Mouse (Mus musculus) urinary bladder, adult 18-20 months (tissue): ENCODE measurements around the gene Prpf31.
"Not testable (repeated sequence)": the region's sequence is repeated elsewhere in the genome, so short reads cannot be mapped to it uniquely, and the experiment has no call there.

Experiments used
- DNase-seq, 2 experiments: peaks; one replicate each; pipeline ENCODE4 v3.0.0; 2022; ENCODE audit warnings: low spot score in 2 of 2, mixed read lengths in 2 of 2

Prpf31 gene

DNA sequence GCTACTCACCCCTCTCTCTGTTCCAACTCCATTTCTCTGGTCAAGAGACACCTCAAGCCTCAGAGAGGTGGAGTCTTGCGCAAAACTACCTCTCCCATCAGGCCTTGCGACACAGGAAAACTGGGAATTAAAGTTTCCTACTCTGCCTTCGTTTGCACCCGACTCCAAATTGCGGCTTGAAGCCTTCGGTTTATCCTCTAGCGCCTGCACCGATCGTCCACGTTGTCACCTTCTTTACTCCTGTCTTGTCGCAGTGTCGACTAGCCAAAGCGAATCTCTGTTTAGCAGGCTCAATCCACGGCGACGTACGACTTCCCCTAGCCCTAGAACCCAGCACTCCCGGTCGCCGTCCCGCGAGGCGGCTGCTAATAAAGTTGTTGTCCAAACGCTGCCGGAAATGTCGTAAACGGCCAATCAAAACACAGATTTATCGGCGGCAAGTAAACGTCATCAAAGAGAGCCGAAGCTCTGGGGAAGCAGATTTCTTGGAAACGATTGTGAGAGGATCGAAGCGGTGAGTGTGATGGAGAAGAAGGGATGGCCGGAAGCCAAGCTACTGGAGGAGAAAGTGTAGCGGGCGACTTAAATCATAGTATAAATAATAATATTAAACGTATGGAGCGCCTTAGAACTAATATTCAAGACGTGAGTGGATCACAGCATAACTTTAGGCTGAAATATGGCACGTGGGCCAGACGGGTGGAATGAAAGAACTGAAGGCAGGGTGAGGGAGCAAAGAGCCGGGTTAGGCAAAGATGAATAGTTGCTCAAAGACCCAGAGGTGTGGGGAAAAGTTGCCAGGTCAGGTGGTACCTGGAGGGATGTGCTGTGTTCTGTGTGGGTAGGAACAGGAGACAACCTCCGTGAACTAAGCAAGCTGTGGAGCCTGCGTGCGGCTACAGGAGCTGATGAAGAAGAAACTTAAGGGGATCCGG lies at the start of gene Prpf31, which contains the start of gene Tfpt:
Gene Prpf31, plus strand, starts transcription at position 443 of the 935 bp plus-strand sequence.
Gene Tfpt, minus strand, starts transcription at position 387 of the 935 bp plus-strand sequence.
- DNase-seq = peak; percentile 91 to 92

DNA sequence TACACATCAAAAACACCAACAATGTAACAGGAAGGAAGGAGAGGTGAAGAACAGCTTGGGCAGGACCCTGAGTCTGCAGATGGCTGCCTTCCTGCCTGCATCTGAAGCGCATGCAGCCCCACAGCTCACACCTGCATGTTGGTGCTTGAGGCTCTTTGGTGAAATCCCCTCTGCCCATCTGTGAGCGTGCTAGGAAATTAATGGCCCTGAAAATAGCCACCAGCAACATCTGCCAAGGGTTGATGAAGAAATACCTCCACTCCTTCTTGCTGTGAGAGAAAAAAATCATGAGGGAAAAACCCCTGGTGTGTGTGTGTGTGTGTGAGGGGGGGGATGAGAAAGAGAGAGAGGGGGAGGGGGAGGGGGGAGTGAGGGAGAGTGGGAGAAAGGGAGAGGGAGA lies 49.8 kb upstream of the Prpf31 start:
- no peak for DNase-seq

DNA sequence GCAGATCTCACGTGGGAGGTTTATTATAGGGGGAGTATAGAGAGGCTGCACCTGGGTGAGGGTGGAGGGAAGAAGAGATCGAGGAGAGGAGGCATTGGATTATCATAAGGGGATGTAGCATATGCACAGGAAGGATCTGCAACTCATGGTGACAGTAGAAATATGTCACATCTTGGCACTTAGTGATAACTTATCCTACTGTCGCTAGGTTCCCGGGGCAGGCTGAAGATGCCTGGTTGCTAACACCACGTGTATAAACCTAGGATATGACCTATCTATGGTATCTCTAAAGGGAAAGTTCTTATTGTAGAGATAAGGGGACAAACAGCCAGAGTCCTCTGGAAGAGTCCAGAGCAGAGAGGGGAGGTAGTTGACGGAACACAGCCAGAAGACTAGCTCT lies 44.0 kb upstream of the Prpf31 start:
- DNase-seq = no peak

DNA sequence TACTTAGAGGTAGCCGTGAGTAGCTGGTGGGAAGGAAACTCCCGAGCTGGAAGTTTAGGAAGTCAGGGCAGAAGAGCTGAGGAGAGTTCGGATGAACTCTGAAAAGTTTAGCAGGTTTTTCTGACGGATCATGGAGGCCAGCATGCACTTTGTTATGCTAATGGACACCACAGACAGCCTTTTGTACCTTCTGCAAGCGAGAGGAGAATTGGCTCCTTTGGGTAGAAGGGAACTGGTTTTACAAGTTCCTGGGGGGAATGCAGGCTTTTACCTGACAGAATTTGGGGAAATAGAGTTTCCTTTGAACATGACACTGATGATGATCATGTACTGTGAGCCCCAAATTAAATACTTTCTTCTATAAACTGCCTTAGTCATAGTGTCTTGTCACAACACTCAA lies 43.5 kb upstream of the Prpf31 start:
- no peak for DNase-seq

DNA sequence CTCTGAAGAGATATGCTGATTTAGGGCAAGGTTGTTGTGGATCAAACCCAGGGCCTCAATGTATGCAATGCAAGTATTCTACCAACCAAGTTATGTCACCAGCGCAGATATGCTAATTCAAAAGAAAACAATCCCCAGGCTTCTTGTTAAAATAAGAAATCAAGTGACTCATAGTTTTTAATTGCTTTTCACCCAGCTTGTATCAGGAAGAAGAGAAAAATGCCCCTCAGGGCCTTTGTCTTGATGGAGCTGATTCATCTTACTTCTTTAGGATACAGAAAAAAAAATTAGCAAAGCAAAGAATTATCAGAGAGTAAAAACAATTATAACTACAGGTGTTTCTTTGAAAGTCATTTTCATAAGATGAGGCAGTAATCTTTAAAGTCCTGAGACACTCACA lies 42.5 kb upstream of the Prpf31 start:
- no peak for DNase-seq

DNA sequence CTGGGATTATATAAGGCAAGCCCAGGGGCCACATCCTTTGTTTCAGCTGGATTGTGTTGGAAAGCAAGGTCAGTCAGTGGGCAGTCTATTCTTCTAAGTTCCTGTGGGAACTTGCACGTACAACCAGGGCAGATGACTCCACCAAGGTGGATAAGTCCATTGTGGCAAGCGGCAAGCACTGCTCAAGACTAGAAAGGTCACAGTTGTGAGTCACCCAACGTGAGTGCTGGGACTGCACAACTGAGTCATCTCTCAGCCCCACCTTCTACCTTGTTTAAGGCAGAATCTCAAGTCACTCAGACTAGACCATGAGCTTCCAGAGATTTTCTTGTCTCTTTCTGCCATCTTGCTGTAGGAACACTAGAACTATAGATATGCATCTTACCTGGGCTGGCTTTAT lies 39.2 kb upstream of the Prpf31 start:
- DNase-seq = no peak

DNA sequence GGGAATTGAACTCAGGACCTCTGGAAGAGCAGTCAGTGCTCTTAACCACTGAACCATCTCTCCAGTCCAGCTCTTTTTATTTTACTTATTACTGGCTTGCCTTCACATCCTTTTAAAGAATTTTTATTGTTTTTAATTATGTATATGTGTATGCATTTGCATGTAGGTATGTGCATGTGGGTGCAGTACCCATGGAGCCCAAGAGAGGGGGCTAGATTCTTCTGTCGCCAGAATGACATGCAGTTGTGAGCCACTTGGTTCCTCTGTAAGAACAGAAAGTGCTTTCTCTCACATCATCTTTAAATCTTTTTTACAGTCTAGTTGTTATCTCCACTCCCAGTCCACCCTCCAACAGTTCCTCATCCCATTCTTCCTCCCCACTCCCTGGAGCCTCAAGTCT lies 38.3 kb upstream of the Prpf31 start:
- DNase-seq = no peak

DNA sequence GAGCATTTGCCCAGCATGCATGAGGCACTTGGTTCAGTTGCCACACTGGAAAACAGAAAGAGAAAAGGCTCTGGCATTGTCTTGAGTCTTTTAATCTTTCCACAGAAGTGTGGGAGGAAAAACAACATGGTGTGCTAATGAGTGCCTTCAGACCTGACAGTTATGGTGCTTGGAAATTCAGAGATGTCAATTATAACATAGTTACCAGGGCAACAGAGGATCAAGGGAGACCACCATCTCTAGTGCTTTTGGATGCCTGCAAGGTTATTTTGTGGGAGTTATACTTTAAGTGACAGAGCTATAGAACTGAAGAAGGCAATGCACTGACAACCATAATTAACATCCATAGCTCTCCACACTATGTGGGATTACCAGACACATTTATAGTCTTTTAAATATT lies 35.9 kb upstream of the Prpf31 start:
- DNase-seq = no peak

DNA sequence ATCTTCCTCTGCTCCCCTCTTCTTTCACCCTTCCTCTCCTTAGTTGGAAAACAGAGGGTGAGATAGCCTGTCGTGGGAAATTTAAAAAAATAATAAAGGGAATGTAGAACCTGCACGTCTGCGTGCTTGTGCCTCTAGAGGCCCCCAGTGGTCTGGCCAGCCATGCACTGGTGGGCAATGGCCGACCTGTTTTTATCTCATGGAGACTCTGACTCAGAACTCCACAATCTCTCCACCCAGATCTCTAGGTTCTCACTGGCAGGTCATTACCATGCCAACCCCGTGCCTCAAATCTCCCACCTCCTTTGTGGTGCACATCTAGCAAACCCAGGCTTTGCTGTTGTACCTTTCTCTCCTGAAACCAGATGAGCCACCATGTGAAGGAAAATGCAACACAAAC lies 35.1 kb upstream of the Prpf31 start:
- DNase-seq = no peak

DNA sequence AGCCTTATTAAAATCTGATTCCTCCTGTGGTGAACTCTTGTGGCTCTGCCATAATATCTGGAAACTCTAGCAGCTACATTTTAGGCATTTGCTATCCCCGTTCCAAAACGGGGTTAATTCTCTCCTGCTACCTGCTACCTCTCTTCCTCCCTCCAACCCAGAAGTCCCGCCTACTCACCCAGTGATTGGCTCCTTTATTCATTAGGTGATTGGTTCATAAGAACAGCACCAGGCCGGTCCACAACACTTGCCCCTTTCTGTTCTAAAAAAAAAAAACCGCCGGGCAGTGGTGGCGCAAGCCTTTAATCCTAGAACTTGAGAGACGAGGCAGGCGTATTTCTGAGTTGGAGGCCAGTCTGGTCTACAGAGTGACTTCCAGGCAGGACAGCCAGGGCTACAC lies 34.6 kb upstream of the Prpf31 start:
- peak in 1 of 2 experiments; percentile 9 for DNase-seq

DNA sequence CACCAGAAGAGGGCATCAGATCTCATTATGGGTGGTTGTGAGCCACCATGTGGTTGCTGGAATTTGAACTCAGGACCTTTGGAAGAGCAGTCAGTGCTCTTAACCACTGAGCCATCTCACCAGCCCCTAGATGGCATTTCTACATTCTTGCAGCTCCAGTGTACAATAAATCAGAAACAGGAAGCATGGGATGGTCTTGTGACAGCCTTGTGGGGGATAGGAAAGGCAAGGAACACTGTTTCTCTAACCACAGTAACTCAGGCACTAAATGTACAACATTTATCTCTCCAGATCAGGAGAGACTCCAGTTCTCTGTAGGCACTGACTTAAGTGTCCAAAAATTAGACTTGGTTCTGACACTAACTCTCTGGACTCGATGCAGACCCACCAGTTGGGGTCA lies 32.0 kb upstream of the Prpf31 start:
- DNase-seq = not testable (repeated sequence)

DNA sequence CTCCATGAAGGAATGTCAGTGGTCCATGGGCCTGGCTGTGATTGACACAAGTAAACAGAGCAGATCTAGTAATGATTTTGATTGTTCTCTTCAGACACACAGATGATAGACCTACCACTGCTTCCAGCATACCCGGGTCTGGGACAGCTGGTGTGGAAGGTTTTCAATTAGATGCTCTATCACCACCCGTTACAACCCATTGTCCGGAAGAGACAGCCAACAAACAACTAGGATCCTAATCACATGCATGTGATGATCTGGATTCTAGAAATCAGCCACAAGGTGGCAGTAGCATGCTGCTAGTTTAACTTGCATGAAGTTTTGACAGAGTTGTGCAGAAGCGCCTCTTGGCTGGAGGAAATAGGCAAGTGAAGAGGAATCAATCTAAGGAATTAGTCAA lies 28.7 kb upstream of the Prpf31 start:
- DNase-seq = peak; percentile 23 to 35

DNA sequence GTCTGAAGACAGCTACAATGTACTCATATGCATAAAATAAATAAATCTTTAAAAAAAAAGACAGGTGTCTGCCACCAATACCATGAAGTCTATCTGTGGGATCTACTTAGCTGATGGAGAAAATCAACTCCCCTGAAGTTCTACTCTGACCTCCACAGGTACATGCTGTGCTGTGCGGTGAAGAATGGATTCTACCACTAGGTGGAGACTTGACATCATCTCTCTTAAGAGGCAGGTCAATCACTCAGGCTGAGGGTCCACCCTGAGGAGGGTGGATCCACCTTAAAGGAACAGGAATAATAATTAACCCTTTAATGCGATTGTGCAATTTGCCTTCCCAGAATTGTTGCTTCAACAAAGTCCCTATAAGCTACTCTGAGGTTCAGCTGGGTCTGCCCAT lies 23.0 kb upstream of the Prpf31 start:
- DNase-seq = no peak

DNA sequence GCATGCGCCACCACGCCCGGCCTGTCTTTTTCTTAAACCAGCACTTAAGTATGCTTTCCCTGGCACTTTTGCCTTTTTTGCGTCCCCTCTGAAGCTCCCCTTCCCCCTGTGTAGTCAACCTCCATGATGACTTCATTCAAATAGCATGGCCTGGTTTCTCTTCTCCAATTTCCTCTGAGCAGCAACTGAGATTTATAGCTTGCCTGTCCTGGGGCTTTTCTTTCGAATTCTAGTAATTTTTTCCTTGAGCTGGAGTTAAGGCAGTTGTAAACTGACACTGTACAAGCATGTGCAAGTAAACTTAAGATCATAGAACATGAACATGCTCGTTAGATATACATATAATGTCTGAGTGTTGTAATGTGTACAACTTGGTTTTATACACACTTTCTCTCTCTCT lies 22.4 kb upstream of the Prpf31 start:
- no peak for DNase-seq

DNA sequence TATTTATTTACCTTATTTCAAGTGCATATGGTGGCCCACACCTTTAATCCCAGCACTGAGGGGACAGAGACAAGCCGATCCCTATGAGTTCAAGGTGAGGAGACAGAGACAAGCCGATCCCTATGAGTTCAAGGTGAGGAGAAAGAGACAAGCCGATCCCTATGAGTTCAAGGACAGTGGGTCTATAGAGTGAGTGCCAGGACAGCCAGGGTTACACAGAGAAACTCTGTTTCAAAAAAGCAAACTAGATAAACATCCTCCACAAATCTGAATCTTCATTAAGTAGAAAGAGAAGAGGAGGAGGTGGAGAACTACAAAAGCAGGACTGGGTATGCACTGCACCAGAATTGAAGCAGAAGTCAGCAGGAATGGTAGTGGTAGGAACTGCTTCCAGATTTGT lies 21.1 kb upstream of the Prpf31 start:
- DNase-seq = no peak

DNA sequence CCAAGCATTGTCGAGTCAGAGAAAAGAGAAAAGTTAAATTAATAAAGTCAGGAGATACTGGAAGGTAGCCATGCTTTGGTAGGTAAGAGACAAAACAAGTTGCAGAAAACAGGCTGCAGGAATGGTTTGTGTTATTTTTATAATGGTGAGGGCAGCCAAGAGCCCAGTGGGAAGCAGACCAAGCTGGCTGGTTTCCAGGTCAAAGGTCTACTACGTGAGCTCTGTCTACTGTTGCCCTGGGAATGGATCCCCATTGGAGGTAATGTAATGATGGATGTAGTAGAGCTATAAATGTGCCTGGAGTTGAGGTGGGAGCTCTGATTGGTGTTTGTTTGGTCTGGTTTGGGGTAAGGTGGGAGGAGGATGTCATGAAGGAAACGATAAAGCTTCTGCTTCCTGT lies 20.7 kb upstream of the Prpf31 start:
- no peak for DNase-seq

DNA sequence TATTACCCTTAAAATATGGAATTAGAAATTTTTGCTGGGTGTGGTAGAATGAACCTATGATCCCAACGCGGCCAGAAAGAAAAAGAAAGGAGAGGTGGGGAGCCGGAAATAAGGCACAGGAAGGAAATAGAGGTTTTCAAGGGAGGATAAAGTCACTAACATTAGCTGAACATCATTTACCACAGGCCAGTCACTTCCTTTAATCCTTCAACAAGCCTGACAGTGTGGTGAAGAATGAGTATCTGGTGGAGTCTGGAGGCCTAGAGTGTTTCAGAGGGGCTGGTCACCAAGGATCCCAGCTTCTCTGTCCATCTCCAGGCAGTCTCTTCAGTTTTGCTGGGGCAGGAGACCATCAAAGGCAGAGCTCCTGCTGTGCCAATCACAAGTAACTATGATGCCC lies 19.3 kb upstream of the Prpf31 start:
- DNase-seq = no peak

DNA sequence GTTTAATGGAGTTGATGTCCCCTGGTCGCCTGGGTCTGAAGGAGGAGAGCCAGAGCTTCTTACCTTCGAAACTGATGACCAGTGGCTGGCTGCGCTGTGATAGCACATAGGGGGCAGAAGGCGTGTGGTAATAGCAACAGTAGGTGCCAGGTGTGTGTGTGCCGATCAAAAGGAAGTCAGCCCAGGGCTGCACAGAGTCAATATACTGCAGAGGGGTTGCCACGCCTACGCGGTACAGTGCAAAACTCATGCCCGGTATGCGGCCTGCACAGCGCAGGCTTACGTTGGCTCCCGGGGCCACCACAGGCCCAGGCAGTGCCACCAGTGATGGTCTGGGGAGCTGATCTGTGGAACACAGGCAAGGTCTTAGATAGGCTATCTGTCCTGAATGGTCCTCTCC lies 18.8 kb upstream of the Prpf31 start:
- DNase-seq = no peak

DNA sequence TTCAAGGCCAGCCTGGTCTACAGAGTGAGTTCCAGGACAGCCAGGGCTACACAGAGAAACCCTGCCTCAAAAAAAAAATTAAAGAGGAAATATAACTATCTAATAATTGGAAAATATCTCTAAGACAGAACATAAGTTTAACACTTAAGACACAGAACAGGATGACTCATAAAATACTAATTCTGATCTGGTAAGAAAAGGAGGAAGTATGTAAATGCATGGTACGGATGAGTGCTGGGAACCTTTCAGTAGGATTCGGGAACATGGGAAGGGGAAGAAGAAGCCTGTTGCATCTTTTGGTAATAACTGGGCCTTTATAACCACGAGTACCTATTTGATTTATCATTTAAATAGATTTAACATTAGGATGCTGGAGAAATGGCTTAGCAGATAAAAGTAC lies 15.8 kb upstream of the Prpf31 start:
- DNase-seq = no peak

DNA sequence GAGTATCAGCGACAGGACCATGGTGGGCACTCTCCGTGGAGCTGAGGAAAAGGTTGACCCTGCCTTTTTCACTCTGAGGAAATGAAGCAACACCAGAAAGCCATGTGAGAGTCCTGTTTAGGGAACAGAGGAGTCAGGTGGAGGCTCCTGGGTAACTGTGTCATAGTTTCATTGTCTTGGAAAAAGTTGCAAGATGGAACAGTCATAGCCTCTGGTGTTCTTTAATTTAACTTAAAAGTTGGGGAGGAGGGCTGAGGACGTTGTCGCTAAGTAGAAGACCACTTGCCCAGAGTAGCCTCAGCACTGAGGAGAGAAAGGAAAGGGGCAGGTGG lies 13.8 kb upstream of the Prpf31 start, which contains the start of gene Oscar:
Gene Oscar, minus strand, starts transcription at position 101 of the 332 bp plus-strand sequence.
- no peak for DNase-seq

DNA sequence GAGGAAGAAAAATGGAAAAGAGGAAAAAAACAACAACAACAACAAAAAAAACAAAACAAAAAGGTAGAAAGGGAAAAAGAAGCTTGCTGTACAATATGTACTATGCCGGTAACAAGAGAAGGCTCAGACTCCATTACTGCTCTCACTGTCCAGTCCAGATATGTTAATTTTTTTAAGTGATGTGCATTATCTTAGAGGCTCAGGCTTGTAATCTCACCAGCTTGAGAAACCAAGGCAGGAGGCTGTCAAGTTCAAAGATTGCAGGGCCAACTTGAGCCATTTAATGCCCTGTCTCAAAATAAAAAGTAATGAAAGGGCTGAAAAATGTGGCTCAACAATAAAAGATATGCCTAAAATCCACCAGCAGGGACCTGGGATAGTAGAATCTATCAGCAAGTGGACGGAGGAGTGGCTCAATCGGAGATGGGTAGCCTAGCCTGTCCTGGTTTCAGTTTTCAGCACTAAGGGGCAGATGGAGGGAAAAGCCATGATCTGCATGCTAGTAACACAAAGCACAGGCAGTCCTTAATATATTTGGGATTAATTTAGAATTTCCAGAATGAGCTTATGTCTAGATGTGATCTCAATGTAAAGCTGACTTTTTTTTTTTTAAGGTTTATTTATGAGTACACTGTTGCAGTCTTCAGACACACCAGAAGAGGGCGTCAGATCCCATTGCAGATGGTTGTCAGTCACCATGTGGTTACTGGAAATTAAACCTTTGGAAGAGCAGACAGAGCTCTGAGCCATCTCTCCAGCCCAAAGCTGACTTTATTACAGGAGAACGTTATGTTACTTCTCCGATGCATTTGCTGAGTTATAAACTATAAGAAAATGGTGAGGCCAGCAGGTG lies 13.2 kb upstream of the Prpf31 start:
- no peak for DNase-seq

DNA sequence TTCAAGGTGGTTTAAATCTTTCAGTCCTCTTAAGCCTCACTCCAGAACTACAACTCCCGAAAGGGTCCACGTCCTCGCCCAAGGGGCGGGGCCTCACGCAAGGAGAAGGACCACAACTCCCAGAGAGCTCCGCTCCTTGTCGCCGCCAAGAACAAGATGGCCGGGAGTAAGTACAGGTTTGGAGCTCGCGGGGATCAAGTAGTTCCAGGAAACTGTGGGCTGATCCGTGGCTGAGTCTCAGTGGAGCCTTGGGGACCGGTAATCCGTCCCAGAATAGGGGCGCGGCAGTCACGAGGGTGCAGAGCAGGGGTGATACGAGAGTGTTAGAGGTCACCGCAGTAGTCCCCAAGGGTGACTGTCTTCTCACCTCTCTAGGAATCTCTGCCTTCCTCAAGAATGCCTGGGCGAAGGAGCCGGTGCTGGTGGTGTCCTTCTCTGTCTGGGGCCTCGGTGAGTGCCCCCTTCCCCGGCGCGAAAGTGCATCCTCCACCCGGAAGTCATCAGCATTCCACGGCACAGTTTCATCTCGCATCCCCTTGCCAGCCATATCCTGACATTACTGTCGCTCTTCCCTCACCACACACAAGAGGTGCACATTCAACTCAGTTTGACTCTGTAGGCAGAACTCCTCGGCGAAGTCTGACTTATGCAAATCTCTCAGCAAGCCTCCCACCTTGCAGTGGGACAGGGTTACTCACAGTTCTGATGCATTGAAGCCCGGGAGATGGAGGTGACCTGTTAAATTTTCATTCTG lies 12.4 kb upstream of the Prpf31 start, which contains the start of gene Ndufa3:
Gene Ndufa3, plus strand, starts transcription at position 132 of the 754 bp plus-strand sequence.
- DNase-seq = peak; percentile 72 to 77
